Mouse (Mus musculus): ENCODE data around the gene Olfr463. TPM values are rescaled to one million over a fixed set of nuclear protein-coding genes. Genes with fewer than 3 reads are reported as not detected.

The Olfr463 gene
- polyA plus RNA-seq, 1 experiment from 2014 or later, result not detected

DNA sequence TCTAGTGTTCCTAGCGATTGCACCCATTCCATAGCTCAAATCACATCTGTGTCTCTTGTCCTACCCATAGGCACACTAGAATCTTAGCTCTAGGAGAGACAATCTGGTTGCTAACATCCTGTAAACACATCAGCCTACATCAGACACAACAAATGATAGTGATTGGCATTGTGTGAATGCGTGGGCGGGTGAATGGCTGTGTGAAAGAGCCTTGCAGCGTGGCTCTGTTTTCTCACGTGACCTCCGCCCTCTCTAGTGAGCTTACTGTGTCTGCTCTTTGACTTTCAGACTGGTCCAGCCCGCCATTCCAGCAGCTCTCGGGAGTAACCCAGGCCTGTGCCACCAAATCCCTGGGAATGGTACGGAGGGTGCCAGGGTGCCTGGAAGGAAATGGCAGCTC, 36.8 kb downstream of the Olfr463 start:
- ATAC-seq (ENCODE audit: low FRiP score, low TSS enrichment), result no peak
- no peak overlapping the region for H3K9ac ChIP-seq (ENCODE audit: low read depth, low read length)
- no peaks in the 10 kb centered on the region for H3K9me3 ChIP-seq (ENCODE audit: control insufficient read depth, low read length)
- WGBS, result 82% methylated on average over 9 of the region's 9 CpGs
- no peak overlapping the region for H3K27ac ChIP-seq (ENCODE audit: low read depth, low read length)
- H3K4me2 ChIP-seq (replicated peaks; ENCODE audit: low read depth, low read length), result no peak overlapping the region
- H3K36me3 ChIP-seq (ENCODE audit: control insufficient read depth, insufficient read depth, low read length), result peaks cover 41% of the 10 kb centered on the region
- H3K4me1 ChIP-seq (ENCODE audit: control insufficient read depth, insufficient read depth, low read length), result no peaks in the 10 kb centered on the region
- no peak overlapping the region for H3K4me3 ChIP-seq (ENCODE audit: low read length)
- no peaks in the 10 kb centered on the region for H3K27me3 ChIP-seq (ENCODE audit: control insufficient read depth, insufficient read depth, low read length)

DNA sequence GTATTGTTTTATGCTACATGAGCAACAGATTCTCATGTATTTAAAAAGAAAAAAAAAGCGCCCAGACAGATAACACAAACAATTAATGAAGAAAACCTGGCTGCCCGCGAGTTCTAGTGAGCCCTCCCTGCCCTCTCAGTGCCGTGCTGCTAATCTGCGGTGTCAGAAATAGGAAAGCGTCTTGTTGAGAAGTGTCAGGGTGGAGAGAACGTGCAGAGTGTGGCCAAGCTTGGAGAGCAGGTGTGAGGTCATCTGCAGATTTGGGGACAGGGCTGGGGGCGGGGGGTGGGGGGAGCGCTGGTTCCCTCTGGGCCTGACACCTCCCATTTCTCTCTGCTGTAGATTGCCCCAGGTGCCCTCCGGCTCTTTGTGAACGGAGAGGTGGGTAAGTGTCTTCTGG, 37.9 kb downstream of the Olfr463 start:
- H3K9me3 ChIP-seq (ENCODE audit: control insufficient read depth, low read length), result no peaks in the 10 kb centered on the region
- no peaks in the 10 kb centered on the region for H3K27me3 ChIP-seq (ENCODE audit: control insufficient read depth, insufficient read depth, low read length)
- 89% methylated on average over 11 of the region's 11 CpGs for WGBS

DNA sequence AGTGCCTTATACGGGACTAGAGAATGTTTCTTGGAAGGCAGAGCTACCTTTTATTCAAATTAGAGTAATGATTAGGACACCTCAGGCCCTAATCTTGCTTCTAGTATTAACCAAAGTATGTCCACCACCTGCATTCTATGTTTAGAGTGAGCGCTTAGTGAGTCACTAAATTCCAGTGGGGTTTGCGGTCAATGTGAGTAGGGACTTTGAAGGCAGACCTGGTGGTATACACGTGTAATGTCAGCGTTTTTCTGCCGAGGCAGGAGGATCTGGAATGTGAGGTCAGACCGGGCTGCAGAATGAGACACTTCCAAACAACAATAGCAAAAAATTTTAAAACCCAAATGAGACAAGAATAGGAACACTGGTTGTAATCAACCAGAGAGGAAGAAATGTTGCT, 42.6 kb downstream of the Olfr463 start:
- Histone ChIP-seq H3K4me3 (ENCODE audit: low read length) (no peak overlapping the region), H3K4me1 (ENCODE audit: control insufficient read depth, insufficient read depth, low read length) (peaks cover 4% of the 10 kb centered on the region; the same call in 1 of the 2 replicates), H3K36me3 (ENCODE audit: control insufficient read depth, insufficient read depth, low read length) (peaks cover 16% of the 10 kb centered on the region; the same call in 1 of the 2 replicates), H3K9ac (ENCODE audit: low read depth, low read length) (no peak overlapping the region), H3K27me3 (ENCODE audit: control insufficient read depth, insufficient read depth, low read length) (no peaks in the 10 kb centered on the region), H3K4me2 (replicated peaks; ENCODE audit: low read depth, low read length) (no peak overlapping the region), H3K9me3 (ENCODE audit: control insufficient read depth, low read length) (no peaks in the 10 kb centered on the region), H3K27ac (ENCODE audit: low read depth, low read length) (no peak overlapping the region)
- 88% methylated on average over 7 of the region's 7 CpGs for WGBS
- no peak for ATAC-seq (ENCODE audit: low FRiP score, low TSS enrichment)

More for the DNA sequence above, 37.9 kb downstream of the Olfr463 start:
- Histone ChIP-seq H3K9ac (ENCODE audit: low read depth, low read length) (no peak overlapping the region), H3K4me2 (replicated peaks; ENCODE audit: low read depth, low read length) (no peak overlapping the region), H3K27ac (ENCODE audit: low read depth, low read length) (no peak overlapping the region), H3K4me1 (ENCODE audit: control insufficient read depth, insufficient read depth, low read length) (no peaks in the 10 kb centered on the region), H3K36me3 (ENCODE audit: control insufficient read depth, insufficient read depth, low read length) (peaks cover 41% of the 10 kb centered on the region), H3K4me3 (ENCODE audit: low read length) (no peak overlapping the region)
- ATAC-seq (ENCODE audit: low FRiP score, low TSS enrichment), result no peak

DNA sequence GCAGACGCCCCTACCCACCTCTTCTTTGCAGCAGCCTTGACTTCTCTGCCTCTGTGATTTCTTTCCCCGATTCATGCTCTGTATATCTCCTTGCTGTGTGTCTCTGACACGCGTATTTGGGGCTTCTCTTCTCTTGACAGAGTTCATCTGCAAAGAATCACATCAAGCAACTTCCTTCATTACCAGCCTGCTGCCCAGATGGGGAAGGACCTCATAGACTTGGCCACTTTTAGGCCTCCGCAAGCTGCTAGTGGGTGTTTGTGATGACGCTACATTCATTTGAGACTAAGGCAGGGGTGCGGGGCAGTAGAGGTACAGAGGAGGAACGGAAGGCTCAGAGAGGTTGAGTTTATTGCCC, 43.6 kb downstream of the Olfr463 start:
- ATAC-seq (ENCODE audit: low FRiP score, low TSS enrichment), result peak; percentile 9; the same call in 1 of the 2 replicates
- Histone ChIP-seq H3K9ac (ENCODE audit: low read depth, low read length) (peak overlapping the region; percentile 62; the same call in 1 of the 2 replicates), H3K27me3 (ENCODE audit: control insufficient read depth, insufficient read depth, low read length) (no peaks in the 10 kb centered on the region), H3K9me3 (ENCODE audit: control insufficient read depth, low read length) (no peaks in the 10 kb centered on the region), H3K4me1 (ENCODE audit: control insufficient read depth, insufficient read depth, low read length) (peaks cover 4% of the 10 kb centered on the region; the same call in 1 of the 2 replicates), H3K36me3 (ENCODE audit: control insufficient read depth, insufficient read depth, low read length) (peaks cover 14% of the 10 kb centered on the region; the same call in 1 of the 2 replicates), H3K27ac (ENCODE audit: low read depth, low read length) (peak overlapping the region; percentile 42; the same call in 1 of the 2 replicates), H3K4me3 (ENCODE audit: low read length) (peak overlapping the region; percentile 67), H3K4me2 (replicated peaks; ENCODE audit: low read depth, low read length) (peak overlapping the region; percentile 75)
- WGBS, result 33% methylated on average over 8 of the region's 8 CpGs

DNA sequence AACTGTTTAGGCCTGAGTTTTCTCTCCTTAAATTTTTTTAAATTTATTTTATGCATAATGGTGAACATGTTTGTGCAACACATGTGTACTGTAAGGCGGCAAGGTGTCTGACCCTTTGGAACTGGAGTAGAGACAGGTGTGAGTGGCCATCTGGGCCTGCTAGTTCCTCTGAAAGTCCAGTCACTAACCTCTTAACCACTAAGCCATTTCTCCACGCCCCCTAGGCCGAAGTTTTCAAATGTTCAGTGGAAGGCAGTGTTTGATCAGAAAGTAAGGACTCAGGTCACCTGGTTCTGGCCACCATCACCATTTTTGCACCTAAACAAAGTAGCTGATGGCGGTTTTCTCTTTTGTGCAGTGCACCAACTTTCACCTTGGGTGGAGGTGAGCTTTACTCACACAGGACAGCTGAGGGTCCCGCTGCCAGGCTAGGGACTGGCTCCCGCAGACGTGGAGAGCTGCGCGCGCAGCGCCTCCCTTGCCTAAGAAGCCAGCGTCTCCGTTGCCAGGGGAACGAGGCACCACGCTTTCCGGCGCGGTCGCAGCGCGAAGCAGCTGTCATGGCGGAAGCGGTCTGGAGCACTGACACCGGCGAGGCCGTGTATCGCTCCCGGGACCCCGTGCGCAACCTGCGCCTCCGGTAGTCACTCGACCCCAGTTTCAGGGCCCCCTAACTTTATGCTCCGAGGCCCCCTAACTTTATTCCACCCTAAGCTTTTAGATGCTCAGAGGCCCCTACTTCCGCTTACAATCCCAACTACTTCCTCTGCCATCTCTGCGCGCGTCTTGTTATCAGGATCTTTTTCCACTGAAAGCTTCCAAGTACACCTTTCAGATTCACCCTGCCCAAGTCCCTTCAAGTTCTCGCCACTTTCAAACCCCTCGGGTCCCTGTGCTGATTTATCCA, 44.2 kb downstream of the Olfr463 start, which contains the start of gene Mks1:
TSS of gene Mks1 (plus strand) at position 526 of the 907 bp plus-strand sequence.
- Histone ChIP-seq H3K36me3 (ENCODE audit: control insufficient read depth, insufficient read depth, low read length) (peaks cover 9% of the 10 kb centered on the region; the same call in 1 of the 2 replicates), H3K4me3 (ENCODE audit: low read length) (peak within 1 kb of the TSS; percentile 67), H3K4me1 (ENCODE audit: control insufficient read depth, insufficient read depth, low read length) (peaks cover 4% of the 10 kb centered on the region; the same call in 1 of the 2 replicates), H3K27ac (ENCODE audit: low read depth, low read length) (peak within 1 kb of the TSS; percentile 42; the same call in 1 of the 2 replicates), H3K9me3 (ENCODE audit: control insufficient read depth, low read length) (no peaks in the 10 kb centered on the region), H3K9ac (ENCODE audit: low read depth, low read length) (peak within 1 kb of the TSS; percentile 62), H3K27me3 (ENCODE audit: control insufficient read depth, insufficient read depth, low read length) (no peaks in the 10 kb centered on the region), H3K4me2 (replicated peaks; ENCODE audit: low read depth, low read length) (peak within 1 kb of the TSS; percentile 75)
- peak; percentile 95 for ATAC-seq (ENCODE audit: low FRiP score, low TSS enrichment)
- 4% methylated on average over 40 of the region's 40 CpGs for WGBS

DNA sequence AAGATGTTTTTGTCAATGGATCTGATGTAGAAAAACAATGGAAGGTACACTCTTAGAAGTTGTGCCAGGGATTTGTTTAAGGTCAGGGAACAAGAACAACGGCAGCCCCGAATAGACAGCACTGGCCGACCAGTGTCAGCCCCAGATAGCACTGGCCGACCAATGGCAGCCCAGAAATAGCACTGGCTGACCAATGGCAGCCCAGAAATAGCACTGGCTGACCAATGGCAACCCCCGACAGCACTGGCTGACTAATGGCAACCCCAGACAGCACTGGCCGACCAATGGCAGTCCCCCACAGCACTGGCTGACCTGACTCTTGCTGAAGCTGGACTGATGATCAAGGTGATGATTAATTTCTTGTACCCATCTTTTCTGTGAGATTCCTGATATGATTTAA, 49.3 kb downstream of the Olfr463 start:
- no peak overlapping the region for H3K9ac ChIP-seq (ENCODE audit: low read depth, low read length)
- H3K27me3 ChIP-seq (ENCODE audit: control insufficient read depth, insufficient read depth, low read length), result no peaks in the 10 kb centered on the region
- H3K9me3 ChIP-seq (ENCODE audit: control insufficient read depth, low read length), result no peaks in the 10 kb centered on the region
- ATAC-seq (ENCODE audit: low FRiP score, low TSS enrichment), result 0 out of 2 replicates have a peak, but pooled peaks have one; percentile 57
- H3K4me1 ChIP-seq (ENCODE audit: control insufficient read depth, insufficient read depth, low read length), result no peaks in the 10 kb centered on the region
- no peak overlapping the region for H3K4me2 ChIP-seq (replicated peaks; ENCODE audit: low read depth, low read length)
- H3K36me3 ChIP-seq (ENCODE audit: control insufficient read depth, insufficient read depth, low read length), result no peaks in the 10 kb centered on the region
- no peak overlapping the region for H3K4me3 ChIP-seq (ENCODE audit: low read length)
- WGBS, result 73% methylated on average over 6 of the region's 6 CpGs
- no peak overlapping the region for H3K27ac ChIP-seq (ENCODE audit: low read depth, low read length)

DNA sequence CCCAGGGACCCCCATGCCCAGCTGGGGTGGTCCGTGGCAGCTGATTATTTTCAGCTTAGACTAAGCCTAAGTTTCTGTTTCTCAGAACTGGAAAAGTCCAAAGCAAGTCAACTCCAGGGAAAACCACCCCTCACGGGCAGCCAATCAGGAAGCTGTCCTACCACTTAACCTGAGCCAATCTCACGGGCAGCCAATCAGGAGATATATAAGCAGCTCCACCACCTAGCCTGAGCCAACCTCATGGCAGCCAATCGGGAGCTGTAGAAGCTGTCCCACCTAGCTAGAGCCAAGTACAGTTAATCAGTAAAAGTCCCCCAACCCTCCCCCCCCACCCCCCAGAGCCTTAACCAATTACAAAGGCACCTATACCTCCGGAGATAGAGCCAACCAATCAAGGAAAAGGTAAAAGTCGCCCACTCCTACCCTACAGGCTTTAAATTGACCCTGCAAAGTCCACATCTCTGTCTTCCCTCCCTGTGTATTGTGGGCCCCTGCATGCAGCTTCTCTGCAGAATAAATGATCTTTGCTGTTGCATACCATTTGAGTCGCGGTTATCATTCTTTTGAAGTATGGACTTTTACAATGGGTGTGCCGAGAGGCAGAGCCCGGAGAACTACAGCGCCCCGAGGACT, 50.1 kb downstream of the Olfr463 start:
- Histone ChIP-seq H3K9me3 (ENCODE audit: control insufficient read depth, low read length) (no peaks in the 10 kb centered on the region), H3K4me3 (ENCODE audit: low read length) (no peak overlapping the region), H3K27ac (ENCODE audit: low read depth, low read length) (no peak overlapping the region), H3K36me3 (ENCODE audit: control insufficient read depth, insufficient read depth, low read length) (no peaks in the 10 kb centered on the region), H3K27me3 (ENCODE audit: control insufficient read depth, insufficient read depth, low read length) (no peaks in the 10 kb centered on the region), H3K4me2 (replicated peaks; ENCODE audit: low read depth, low read length) (no peak overlapping the region), H3K9ac (ENCODE audit: low read depth, low read length) (no peak overlapping the region), H3K4me1 (ENCODE audit: control insufficient read depth, insufficient read depth, low read length) (no peaks in the 10 kb centered on the region)
- ATAC-seq (ENCODE audit: low FRiP score, low TSS enrichment), result no peak
- WGBS, result 86% methylated on average over 12 of the region's 12 CpGs
